Mouse (Mus musculus) thymus, adult 2 months (tissue): ENCODE measurements around the gene Coa4.

Experiments used
- CTCF ChIP-seq: fragments of 200-500 bp; IDR thresholded peaks from 2 replicates; pipeline ENCODE4 v1.5.1; 2012; ENCODE audit warnings: mild to moderate bottlenecking, control low read depth, low read length, moderate library complexity, borderline replicate concordance; ENCODE audit not compliant: control insufficient read depth, poor library complexity, insufficient read depth; ENCODE audit errors: extremely low read depth
- POLR2A ChIP-seq: fragments of 200-500 bp; IDR thresholded peaks from 2 replicates; pipeline ENCODE4 v1.6.1; 2012; ENCODE audit warnings: mild to moderate bottlenecking, low read length, control low read depth, moderate library complexity; ENCODE audit not compliant: control insufficient read depth, poor library complexity, insufficient read depth; ENCODE audit errors: extremely low read depth

DNA sequence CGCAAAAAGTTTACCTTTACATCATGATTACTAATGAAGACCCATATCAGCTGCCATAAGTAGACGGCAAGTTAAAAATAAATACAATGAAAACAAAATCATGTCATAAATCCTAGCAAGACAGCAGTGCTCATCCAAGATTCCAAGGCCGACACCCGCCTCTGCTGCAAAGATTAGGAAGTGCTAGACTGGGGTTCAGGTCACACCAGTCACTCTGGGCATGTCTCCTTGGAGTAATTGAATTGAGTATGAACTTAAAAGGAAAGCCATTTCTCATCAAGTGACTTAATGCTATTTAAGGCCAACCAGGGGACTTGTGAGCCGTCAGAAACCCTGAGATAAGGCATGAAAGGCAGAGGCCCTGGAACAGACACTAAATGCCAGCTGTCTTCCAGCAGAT is 20.4 kb downstream of the Coa4 start:
- TF ChIP-seq CTCF (no peak), POLR2A (no peak)
